Mouse (Mus musculus) spleen, postnatal 10 days (tissue): ENCODE measurements around the gene Igfbp1.

Experiments
- DNase-seq, 2 experiments: peaks; one replicate each; pipeline ENCODE4 v3.0.0; 2021 to 2022; ENCODE audit warnings: low spot score in 2 of 2

The Igfbp1 gene

GRCm38 (mm10) chr11:7197491-7197941 lies at the start of gene Igfbp1:
TSS of gene Igfbp1 (plus strand) at chr11:7197782.
- no peak for DNase-seq

GRCm38 (mm10) chr11:7147945-7148344 lies 49.6 kb upstream of the Igfbp1 start:
- no peak for DNase-seq

GRCm38 (mm10) chr11:7149471-7149870 lies 48.1 kb upstream of the Igfbp1 start:
- DNase-seq: no peak

- DNase-seq: no peak
Measured at GRCm38 (mm10) chr11:7150511-7150910, 47.1 kb upstream of the Igfbp1 start.

- DNase-seq: no peak
Measured at GRCm38 (mm10) chr11:7152371-7152770, 45.2 kb upstream of the Igfbp1 start.

GRCm38 (mm10) chr11:7153081-7153480 lies 44.5 kb upstream of the Igfbp1 start:
- no peak for DNase-seq

- no peak for DNase-seq
Measured at GRCm38 (mm10) chr11:7156427-7156826, 41.2 kb upstream of the Igfbp1 start.

GRCm38 (mm10) chr11:7158196-7158595 lies 39.4 kb upstream of the Igfbp1 start:
- no peak for DNase-seq

GRCm38 (mm10) chr11:7160146-7160545 lies 37.4 kb upstream of the Igfbp1 start:
- no peak for DNase-seq

GRCm38 (mm10) chr11:7160637-7161101 lies 36.9 kb upstream of the Igfbp1 start:
- DNase-seq: no peak

- no peak for DNase-seq
Measured at GRCm38 (mm10) chr11:7161502-7162174, 35.9 kb upstream of the Igfbp1 start.

- no peak for DNase-seq
Measured at GRCm38 (mm10) chr11:7164416-7164815, 33.2 kb upstream of the Igfbp1 start.

- DNase-seq: no peak
Measured at GRCm38 (mm10) chr11:7169645-7170044, 27.9 kb upstream of the Igfbp1 start.

- no peak for DNase-seq
Measured at GRCm38 (mm10) chr11:7173664-7174063, 23.9 kb upstream of the Igfbp1 start.

- no peak for DNase-seq
Measured at GRCm38 (mm10) chr11:7178724-7179123, 18.9 kb upstream of the Igfbp1 start.

- DNase-seq: no peak
Measured at GRCm38 (mm10) chr11:7179276-7179675, 18.3 kb upstream of the Igfbp1 start.

- DNase-seq: no peak
Measured at GRCm38 (mm10) chr11:7182409-7183042, 15.1 kb upstream of the Igfbp1 start.

- no peak for DNase-seq
Measured at GRCm38 (mm10) chr11:7184420-7184819, 13.2 kb upstream of the Igfbp1 start.

- DNase-seq: no peak
Measured at GRCm38 (mm10) chr11:7187472-7187871, 10.1 kb upstream of the Igfbp1 start.

- DNase-seq: no peak
Measured at GRCm38 (mm10) chr11:7188469-7188868, 9.1 kb upstream of the Igfbp1 start, which contains the start of gene Gm11985. TSS of gene Gm11985 (minus strand) at chr11:7188569.

GRCm38 (mm10) chr11:7192710-7193109 lies 4.9 kb upstream of the Igfbp1 start:
- no peak for DNase-seq

GRCm38 (mm10) chr11:7193134-7193533 lies 4.4 kb upstream of the Igfbp1 start:
- DNase-seq: no peak
